Mouse (Mus musculus) heart, adult 18-20 months (tissue): ENCODE results near the gene Slc28a1. TPM values are rescaled to one million over a fixed set of nuclear protein-coding genes. Genes with fewer than 3 reads are reported as not detected.
"Not testable (repeated sequence)": the region's sequence is repeated elsewhere in the genome, so short reads cannot be mapped to it uniquely, and the experiment has no call there.

Source experiments
- DNase-seq, 2 experiments: peaks; one replicate each; pipeline ENCODE4 v3.0.0; 2021 to 2022; ENCODE audit warnings: mixed read lengths in 1 of 2
- total RNA-seq, 2 experiments: library from RNA; stranded (reverse); gene quantifications; 2 replicates each; pipeline ENCODE4 v1.2.3; 2021

Gene Slc28a1
- total RNA-seq, 2 experiments from 2014 or later = 0.12 to 0.21 TPM

GRCm38 (mm10) chr7:81124773-81125172 is 10.2 kb downstream of the Slc28a1 start:
- peak; percentile 73 to 84 for DNase-seq

GRCm38 (mm10) chr7:81125215-81126175 is 10.9 kb downstream of the Slc28a1 start:
- no peak for DNase-seq

GRCm38 (mm10) chr7:81131864-81132263 is 17.3 kb downstream of the Slc28a1 start:
- DNase-seq = peak; percentile 74 to 87

GRCm38 (mm10) chr7:81132851-81133279 is 18.3 kb downstream of the Slc28a1 start:
- peak; percentile 74 to 88 for DNase-seq

- DNase-seq = peak in 1 of 2 experiments; percentile 59
Measured at GRCm38 (mm10) chr7:81133416-81133815, 18.8 kb downstream of the Slc28a1 start.

GRCm38 (mm10) chr7:81133941-81134340 is 19.3 kb downstream of the Slc28a1 start:
- DNase-seq = peak in 1 of 2 experiments; percentile 29

- DNase-seq = peak; percentile 86 to 91
Measured at GRCm38 (mm10) chr7:81134614-81135067, 20.0 kb downstream of the Slc28a1 start.

GRCm38 (mm10) chr7:81137292-81137691 is 22.7 kb downstream of the Slc28a1 start:
- no peak for DNase-seq

- peak; percentile 81 to 90 for DNase-seq
Measured at GRCm38 (mm10) chr7:81139100-81139499, 24.5 kb downstream of the Slc28a1 start.

- DNase-seq = peak in 1 of 2 experiments; percentile 32
Measured at GRCm38 (mm10) chr7:81139671-81140404, 25.2 kb downstream of the Slc28a1 start.

- DNase-seq = no peak
Measured at GRCm38 (mm10) chr7:81141541-81141940, 26.9 kb downstream of the Slc28a1 start.

- not testable (repeated sequence) for DNase-seq
Measured at GRCm38 (mm10) chr7:81143056-81143455, 28.5 kb downstream of the Slc28a1 start.

- peak; percentile 60 to 71 for DNase-seq
Measured at GRCm38 (mm10) chr7:81149759-81150158, 35.2 kb downstream of the Slc28a1 start.

GRCm38 (mm10) chr7:81151216-81151615 is 36.6 kb downstream of the Slc28a1 start:
- no peak for DNase-seq

- DNase-seq = no peak
Measured at GRCm38 (mm10) chr7:81152306-81152705, 37.7 kb downstream of the Slc28a1 start.

- no peak for DNase-seq
Measured at GRCm38 (mm10) chr7:81152826-81153225, 38.2 kb downstream of the Slc28a1 start.

GRCm38 (mm10) chr7:81153327-81153726 is 38.7 kb downstream of the Slc28a1 start:
- no peak for DNase-seq

GRCm38 (mm10) chr7:81154244-81154643 is 39.6 kb downstream of the Slc28a1 start:
- not testable (repeated sequence) for DNase-seq

GRCm38 (mm10) chr7:81154960-81155359 is 40.4 kb downstream of the Slc28a1 start:
- peak; percentile 66 to 75 for DNase-seq

- DNase-seq = no peak
Measured at GRCm38 (mm10) chr7:81158933-81159332, 44.3 kb downstream of the Slc28a1 start.

- peak in 1 of 2 experiments; percentile 49 for DNase-seq
Measured at GRCm38 (mm10) chr7:81161666-81162065, 47.1 kb downstream of the Slc28a1 start.

- DNase-seq = peak; percentile 62 to 90
Measured at GRCm38 (mm10) chr7:81162345-81162744, 47.7 kb downstream of the Slc28a1 start.

- DNase-seq = no peak
Measured at GRCm38 (mm10) chr7:81164411-81164810, 49.8 kb downstream of the Slc28a1 start.
